Mouse (Mus musculus): ENCODE results near the gene Olfr1308.

Olfr1308 gene

DNA sequence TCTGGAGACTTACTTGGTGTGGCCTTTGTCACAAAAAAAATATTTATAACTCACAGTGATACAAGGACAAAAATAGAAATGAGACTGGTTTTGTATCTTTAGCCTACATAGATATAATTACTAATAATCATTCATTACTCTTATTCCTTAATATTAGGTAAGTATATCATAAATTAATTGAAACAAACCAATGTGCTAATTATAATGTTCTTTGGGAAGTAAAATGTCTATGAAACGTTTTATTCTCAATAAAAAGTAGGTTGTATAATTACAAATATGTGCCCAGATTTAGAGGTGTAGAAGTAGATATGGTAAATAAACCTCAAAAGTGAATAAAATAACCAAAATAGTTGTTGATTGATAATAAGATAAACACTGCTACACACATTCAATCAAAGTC, at the start of gene Olfr1308:
TSS of gene Olfr1308 (minus strand) at position 101 of the 400 bp plus-strand sequence.
- no peak for DNase-seq (ENCODE audit: low read depth, low spot score)

GRCm38 (mm10) chr2:112012608-112013007, 47.9 kb upstream of the Olfr1308 start, which contains the start of gene Olfr1310:
Olfr1310 (minus strand) TSS chr2:112012708.
- no peak for DNase-seq (ENCODE audit: low read depth, low spot score)

GRCm38 (mm10) chr2:111990181-111990580, 25.4 kb upstream of the Olfr1308 start, which contains the start of gene Olfr1309:
Olfr1309 (minus strand) TSS chr2:111990281.
- DNase-seq (ENCODE audit: low read depth, low spot score) = no peak

GRCm38 (mm10) chr2:111949340-111949739, 15.4 kb downstream of the Olfr1308 start, which contains the start of gene Olfr1307:
Olfr1307 (minus strand) TSS chr2:111949440.
- no peak for DNase-seq (ENCODE audit: low read depth, low spot score)

DNA sequence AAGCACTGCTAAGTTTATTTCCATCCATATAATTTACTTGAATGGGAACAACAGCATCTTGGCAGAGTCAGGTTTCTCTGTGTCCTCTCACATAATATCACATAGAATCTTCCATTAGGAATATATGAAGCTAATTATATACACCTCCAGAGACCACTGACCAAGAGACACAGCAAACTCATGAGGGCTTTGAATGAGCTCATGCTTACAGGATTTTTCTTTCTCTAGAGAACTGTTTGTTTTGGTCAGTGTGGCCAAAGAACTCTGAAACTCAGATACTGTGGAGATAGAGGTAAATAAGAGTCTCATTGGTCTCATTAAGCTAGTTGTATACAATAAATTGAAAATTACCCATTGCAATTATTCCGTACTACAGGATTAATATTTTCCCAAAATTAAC, 48.6 kb downstream of the Olfr1308 start, which contains the start of gene Olfr1306:
TSS of gene Olfr1306 (minus strand) at position 101 of the 400 bp plus-strand sequence.
- no peak for DNase-seq (ENCODE audit: low read depth, low spot score)

All from 3T3-L1 (cell line).